ENCODE assay signal across 9 mouse cellular contexts in genomic region chr17:23540605-23541475, GRCm38 (mm10). TPM values are rescaled to one million over a fixed set of nuclear protein-coding genes. Genes with fewer than 3 reads are reported as not detected.
DNase-seq lines count a peak whose midpoint lies in the region; ATAC-seq and TF ChIP-seq lines count a peak whose summit lies in the region.
"Had no signal": no experiment of that assay in that cellular context is flagged by ENCODE, and none has a peak within 500 bp of the region (broad histone marks: within the 10 kb centered on the region; RNA-seq: fewer than 3 reads in every experiment).

No protein-coding gene starts in this region.

- H3K27me3 ChIP-seq in liver, embryonic 14.5 days (ENCODE audit: control insufficient read depth, insufficient read depth, low read length) = no peaks in the 10 kb centered on the region

- peak overlapping the region; percentile 58 for H3K4me2 ChIP-seq in liver, embryonic 14.5 days (ENCODE audit: low read depth)

- DNase-seq in layer of hippocampus, adult 9-11 months = peak; percentile 2
- no peak for DNase-seq in layer of hippocampus, postnatal 36 days
- DNase-seq in ZHBTc4 (ENCODE audit: low read depth, low spot score) = peak; percentile 85
- DNase-seq in liver, embryonic 14.5 days (ENCODE audit: low read depth in 3 of 3, low spot score in 3 of 3) = no peak
- DNase-seq in cerebellum, postnatal 4 days (ENCODE audit: low spot score in 2 of 2) = no peak
- DNase-seq in T-cell, adult 2 months (ENCODE audit: low spot score) = no peak
- DNase-seq in kidney, adult 8-10 months = no peak

- ATAC-seq in frontal cortex, adult (ENCODE audit: low TSS enrichment) = 0 out of 2 replicates have a peak, but pooled peaks have one; percentile 9
- peak; percentile 75 for ATAC-seq in liver, embryonic 14.5 days (ENCODE audit: insufficient read depth)

- no peaks in the 10 kb centered on the region for H3K36me3 ChIP-seq in liver, embryonic 14.5 days (replicated peaks; ENCODE audit: control insufficient read depth, insufficient read depth, low read depth)

- WGBS in liver, embryonic 14.5 days (ENCODE audit: insufficient replicate concordance) = 11% methylated on average over 31 of the region's 31 CpGs

- H3K27ac ChIP-seq in liver, embryonic 14.5 days = no peak overlapping the region

- H3K4me3 ChIP-seq in liver, embryonic 14.5 days (ENCODE audit: insufficient read depth in 1 of 2, low read depth in 2 of 2, low read length in 2 of 2) = peak overlapping the region; percentile 47 to 58

- peaks cover 10 to 24% of the 10 kb centered on the region in 2 experiments for H3K4me1 ChIP-seq in liver, embryonic 14.5 days (replicated peaks; ENCODE audit: control insufficient read depth in 2 of 2, insufficient read depth in 2 of 2, low read length in 1 of 2)

- H3K9me3 ChIP-seq in liver, embryonic 14.5 days (ENCODE audit: control insufficient read depth, low read length) = no peaks in the 10 kb centered on the region

- H3K9ac ChIP-seq in liver, embryonic 14.5 days (replicated peaks) = 0 out of 2 replicates have a peak overlapping the region, but pooled peaks have one; percentile 1

- no peak for TF ChIP-seq CTCF in liver, embryonic 14.5 days (IDR thresholded peaks at IDR 0.05; ENCODE audit: low read depth)

- TF ChIP-seq EP300 in liver, embryonic 14.5 days (IDR thresholded peaks at IDR 0.05; ENCODE audit: low read depth) = no peak

RNA-seq across cellular contexts. Expression of gene Zfp213, which starts 23.2 kb away (rescaled TPM):
- total RNA-seq in layer of hippocampus, postnatal 36 days (2021) = 1 to 10 TPM; 5.6 to 7.4 TPM
- polyA plus RNA-seq in liver, embryonic 14.5 days (2012; rRNA removed) = 3.7 and 4.1 TPM in 2 replicates
- 4.1 and 4.8 TPM in 2 replicates for polyA plus RNA-seq in liver, embryonic 14.5 days (2014; fragmentation: Nextera tagmentation; extraction: Ambion mirVana)

RNA-seq across cellular contexts. Expression of gene Zfp13, which starts 58.4 kb away (rescaled TPM):
- 10 to 100 TPM; 25.0 to 32.3 TPM for total RNA-seq in layer of hippocampus, postnatal 36 days (2021)
- 1.9 and 2.0 TPM in 2 replicates for polyA plus RNA-seq in liver, embryonic 14.5 days (2012; rRNA removed)
- polyA plus RNA-seq in liver, embryonic 14.5 days (2014; fragmentation: Nextera tagmentation; extraction: Ambion mirVana) = 1.3 TPM in 2 replicates
- total RNA-seq: hematopoietic stem cell, adult 5-6 weeks had no signal

RNA-seq across cellular contexts. Expression of gene Zscan10, which starts 59.8 kb away (rescaled TPM):
- not detected for total RNA-seq in layer of hippocampus, postnatal 36 days (2021)
- polyA plus RNA-seq in liver, embryonic 14.5 days (2012; rRNA removed) = not detected in 2 replicates
- not detected in 2 replicates for polyA plus RNA-seq in liver, embryonic 14.5 days (2014; fragmentation: Nextera tagmentation; extraction: Ambion mirVana)
- total RNA-seq: hematopoietic stem cell, adult 5-6 weeks had no signal

Comparison
In these comparisons a context has a peak if more than half of its experiments do, and no peak if none do; other contexts are left out.
1. DNase-seq: peak in layer of hippocampus, adult 9-11 months (single experiment) and ZHBTc4 (single experiment); none in layer of hippocampus, postnatal 36 days (0 of 2), liver, embryonic 14.5 days (0 of 3), cerebellum, postnatal 4 days (0 of 2), T-cell, adult 2 months (single experiment) and kidney, adult 8-10 months (0 of 2).